Mouse (Mus musculus) small intestine, adult 2 months (tissue): ENCODE measurements around the gene Anks1. TPM values are rescaled to one million over a fixed set of nuclear protein-coding genes. Genes with fewer than 3 reads are reported as not detected.
"Not testable (repeated sequence)": the region's sequence is repeated elsewhere in the genome, so short reads cannot be mapped to it uniquely, and the experiment has no call there.

Source experiments
- H3K27ac ChIP-seq: fragments of 200-500 bp; 2 replicates; pipeline ENCODE4 v1.5.1; 2012; ENCODE audit warnings: low read depth, low read length, control low read depth, inconsistent platforms; ENCODE audit not compliant: insufficient read depth
- H3K27me3 ChIP-seq: fragments of 200-500 bp; 2 replicates; pipeline ENCODE4 v1.6.1; 2012; ENCODE audit warnings: mild to moderate bottlenecking, moderate library complexity, low read length, inconsistent platforms; ENCODE audit not compliant: control insufficient read depth, insufficient read depth
- H3K36me3 ChIP-seq: fragments of 200-500 bp; 2 replicates; pipeline ENCODE4 v1.6.1; 2012; ENCODE audit warnings: mild to moderate bottlenecking, low read length, control low read depth, inconsistent platforms; ENCODE audit not compliant: control insufficient read depth, insufficient read depth
- H3K4me1 ChIP-seq: fragments of 200-500 bp; 2 replicates; pipeline ENCODE4 v1.6.1; 2012; ENCODE audit warnings: low read length, inconsistent platforms, mixed read lengths; ENCODE audit not compliant: control insufficient read depth, insufficient read depth, insufficient read length
- H3K4me3 ChIP-seq: fragments of 200-500 bp; 2 replicates; pipeline ENCODE4 v1.5.1; 2012; ENCODE audit warnings: low read depth, mild to moderate bottlenecking, control low read depth, inconsistent platforms, low read length, moderate library complexity
- CTCF ChIP-seq: fragments of 200-500 bp; IDR thresholded peaks from 2 replicates; pipeline ENCODE4 v1.5.1; 2012; ENCODE audit warnings: low read depth, mild to moderate bottlenecking, control low read depth, inconsistent platforms, low read length, moderate library complexity, mixed read lengths; ENCODE audit not compliant: insufficient replicate concordance, insufficient read length; ENCODE audit errors: extremely low read depth
- POLR2A ChIP-seq: fragments of 200-500 bp; IDR thresholded peaks from 2 replicates; pipeline ENCODE4 v1.6.1; 2012; ENCODE audit warnings: low read depth, mild to moderate bottlenecking, control low read depth, inconsistent platforms, low read length, moderate library complexity
- WGBS: fragments of 180-500 bp; shearing (Covaris S2); methylation state at CpG from one replicate; pipeline ENCODE4 v1.1.7; 2018; 5-methylcytosine and 5-hydroxymethylcytosine counted together
- polyA plus RNA-seq: library from polyadenylated mRNA; depleted of rRNA; stranded (reverse); fragments of >200 nt; gene quantifications from 2 replicates; pipeline ENCODE4 v1.2.3, GENCODE M21; 2012

Anks1 gene
- polyA plus RNA-seq, 1 experiment: 28.2 TPM

DNA sequence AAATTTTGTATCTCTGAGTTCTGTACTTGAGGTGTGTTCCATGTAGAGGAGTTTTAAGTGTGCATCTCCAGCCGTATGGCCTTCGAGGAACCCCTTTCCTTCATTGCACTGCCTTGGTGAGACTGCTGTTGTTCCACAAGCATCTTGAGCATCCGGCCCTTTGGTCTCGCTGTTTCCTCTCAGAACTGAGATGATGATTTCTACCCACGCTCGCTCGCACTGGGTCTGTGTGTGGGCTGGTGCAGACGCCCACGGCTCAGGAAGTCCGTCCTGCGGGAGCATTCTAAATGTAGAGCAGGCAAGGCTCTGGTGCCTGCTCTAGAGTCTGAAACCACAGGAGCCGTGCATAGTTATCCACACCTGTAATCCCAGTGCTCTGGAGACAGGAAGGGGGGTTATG lies 88.1 kb downstream of the Anks1 start:
- H3K36me3 ChIP-seq: peaks cover 29% of the 10 kb centered on the region
- no peak overlapping the region for H3K27ac ChIP-seq
- H3K4me1 ChIP-seq: no peaks in the 10 kb centered on the region
- H3K27me3 ChIP-seq: no peaks in the 10 kb centered on the region
- no peak overlapping the region for H3K4me3 ChIP-seq
- TF ChIP-seq CTCF: no peak
- TF ChIP-seq POLR2A: no peak
- 82% methylated on average over 12 of the region's 12 CpGs for WGBS

DNA sequence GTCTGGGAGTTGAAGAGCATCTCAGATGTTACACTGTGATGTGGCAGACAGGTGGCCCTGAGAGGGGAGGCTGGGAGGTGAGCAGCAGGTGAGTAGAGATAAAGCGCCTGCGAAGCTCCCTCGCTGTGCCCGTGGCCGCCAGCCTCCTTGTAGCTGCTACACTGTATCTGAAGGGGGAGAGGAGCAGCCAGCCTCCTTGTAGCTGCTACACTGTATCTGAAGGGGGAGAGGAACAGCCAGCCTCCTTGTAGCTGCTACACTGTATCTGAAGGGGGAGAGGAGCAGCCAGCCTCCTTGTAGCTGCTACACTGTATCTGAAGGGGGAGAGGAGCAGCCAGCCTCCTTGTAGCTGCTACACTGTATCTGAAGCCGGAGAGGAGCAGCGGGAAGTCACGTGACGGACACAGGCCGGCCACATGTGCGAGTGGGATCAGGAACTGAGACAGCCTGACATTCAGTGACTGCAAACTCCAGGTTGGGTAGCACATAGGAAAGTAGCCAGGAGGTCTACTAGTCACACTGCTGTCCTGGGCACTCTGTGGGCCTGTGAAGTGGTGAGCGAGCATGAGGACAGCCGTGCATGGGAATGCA lies 90.7 kb downstream of the Anks1 start:
- not testable (repeated sequence) for H3K4me1 ChIP-seq, H3K27ac ChIP-seq, H3K27me3 ChIP-seq, H3K4me3 ChIP-seq
- WGBS: 92% methylated on average over 13 of the region's 13 CpGs
- H3K36me3 ChIP-seq: peaks cover 24% of the 10 kb centered on the region

DNA sequence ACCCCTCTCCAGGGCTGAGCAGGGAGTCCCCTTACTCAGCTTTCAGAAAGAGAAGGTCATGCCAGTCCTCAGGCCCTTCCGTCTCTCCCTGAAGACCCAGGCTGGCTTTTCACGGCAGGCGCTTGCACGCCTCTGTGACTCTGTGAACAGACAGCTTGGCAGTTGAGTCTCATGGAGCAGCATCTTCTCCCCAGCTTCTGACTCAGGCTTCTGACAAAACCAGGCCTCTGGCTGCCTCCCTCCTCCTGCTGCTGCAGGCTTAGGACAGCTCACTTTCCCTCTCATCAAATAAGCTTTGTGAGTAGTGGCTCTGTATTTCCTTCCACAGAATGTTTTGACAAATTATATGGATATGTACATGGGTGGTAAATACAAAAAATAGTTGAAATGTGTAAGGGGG lies 91.3 kb downstream of the Anks1 start:
- no peaks in the 10 kb centered on the region for H3K27me3 ChIP-seq
- no peaks in the 10 kb centered on the region for H3K4me1 ChIP-seq
- no peak overlapping the region for H3K4me3 ChIP-seq
- TF ChIP-seq CTCF (no peak), POLR2A (no peak)
- 96% methylated on average over 4 of the region's 4 CpGs for WGBS
- H3K36me3 ChIP-seq: peaks cover 25% of the 10 kb centered on the region
- no peak overlapping the region for H3K27ac ChIP-seq

DNA sequence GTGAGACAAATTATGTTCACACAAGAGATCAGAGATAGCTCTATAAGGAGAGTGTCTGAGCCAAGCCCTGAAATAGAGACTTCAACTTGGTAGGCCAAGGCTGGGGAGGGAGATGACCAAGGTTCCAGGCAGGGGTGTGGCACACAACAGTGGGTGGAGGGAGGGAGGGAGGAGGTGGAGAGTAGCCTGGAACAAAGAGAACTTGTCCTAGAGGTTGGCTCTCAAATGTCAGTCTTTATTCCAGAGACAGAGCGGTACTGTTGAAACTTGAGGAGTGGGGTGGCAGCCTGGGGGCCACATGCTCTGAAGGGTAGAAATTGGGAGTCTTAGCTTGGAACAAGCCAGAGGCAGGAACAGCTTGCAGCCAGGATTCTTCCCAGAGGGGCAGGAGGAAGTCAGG lies 91.7 kb downstream of the Anks1 start:
- Histone ChIP-seq H3K36me3 (peaks cover 25% of the 10 kb centered on the region), H3K27me3 (no peaks in the 10 kb centered on the region)

DNA sequence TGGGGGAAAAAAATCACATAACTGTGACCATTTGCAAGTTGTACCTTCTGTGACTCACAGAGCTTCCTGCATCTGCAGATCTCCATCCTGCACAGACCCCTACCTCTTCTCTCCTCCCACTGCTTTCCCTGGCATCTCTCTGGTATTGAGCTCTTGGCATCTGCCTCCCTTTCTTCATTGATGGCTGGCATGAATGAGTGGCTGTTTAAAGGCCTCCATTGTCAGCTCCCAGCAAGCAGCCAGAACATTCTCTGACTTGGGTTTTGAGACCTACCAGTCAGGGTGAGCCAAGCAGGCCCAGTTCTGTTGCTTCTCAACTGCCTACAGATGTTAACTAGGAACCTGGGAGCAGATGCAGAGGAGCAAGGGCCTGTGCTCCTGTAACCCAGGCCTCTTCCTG lies 96.3 kb downstream of the Anks1 start:
- TF ChIP-seq CTCF (no peak), POLR2A (no peak)
- no peaks in the 10 kb centered on the region for H3K27me3 ChIP-seq
- peaks cover 6% of the 10 kb centered on the region for H3K4me1 ChIP-seq
- H3K36me3 ChIP-seq: peaks cover 18% of the 10 kb centered on the region
- H3K4me3 ChIP-seq: no peak overlapping the region
- no peak overlapping the region for H3K27ac ChIP-seq

More for the DNA sequence above, 91.7 kb downstream of the Anks1 start:
- 95% methylated on average over 1 of the region's 1 CpGs for WGBS
- H3K27ac ChIP-seq: no peak overlapping the region
- H3K4me3 ChIP-seq: no peak overlapping the region
- TF ChIP-seq CTCF (no peak), POLR2A (no peak)
- no peaks in the 10 kb centered on the region for H3K4me1 ChIP-seq

DNA sequence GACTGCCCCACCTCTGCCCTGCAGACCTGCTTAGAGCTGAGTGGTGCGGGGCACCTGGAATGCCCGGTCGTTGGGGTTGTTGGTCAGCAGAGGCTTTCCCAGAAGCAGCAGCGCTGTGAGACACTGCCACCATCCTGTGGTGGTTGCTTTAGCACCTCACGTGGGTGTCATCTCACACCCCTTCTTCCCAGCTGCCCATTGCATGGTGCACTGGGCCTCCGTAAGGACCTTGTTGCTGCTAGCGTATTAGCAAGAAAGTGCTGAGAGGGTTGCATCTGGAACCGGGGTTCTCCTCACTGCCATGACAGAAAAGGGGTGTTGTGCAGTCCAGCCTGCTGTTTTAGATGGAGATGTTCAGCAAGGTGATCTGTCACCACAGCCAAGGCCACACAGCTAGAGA lies 97.1 kb downstream of the Anks1 start:
- TF ChIP-seq CTCF (no peak), POLR2A (no peak)
- no peak overlapping the region for H3K4me3 ChIP-seq
- peak overlapping the region; percentile 29; the same call in 1 of the 2 replicates for H3K27ac ChIP-seq
- H3K27me3 ChIP-seq: no peaks in the 10 kb centered on the region
- H3K4me1 ChIP-seq: peaks cover 6% of the 10 kb centered on the region
- WGBS: 75% methylated on average over 8 of the region's 8 CpGs
- peaks cover 18% of the 10 kb centered on the region for H3K36me3 ChIP-seq

DNA sequence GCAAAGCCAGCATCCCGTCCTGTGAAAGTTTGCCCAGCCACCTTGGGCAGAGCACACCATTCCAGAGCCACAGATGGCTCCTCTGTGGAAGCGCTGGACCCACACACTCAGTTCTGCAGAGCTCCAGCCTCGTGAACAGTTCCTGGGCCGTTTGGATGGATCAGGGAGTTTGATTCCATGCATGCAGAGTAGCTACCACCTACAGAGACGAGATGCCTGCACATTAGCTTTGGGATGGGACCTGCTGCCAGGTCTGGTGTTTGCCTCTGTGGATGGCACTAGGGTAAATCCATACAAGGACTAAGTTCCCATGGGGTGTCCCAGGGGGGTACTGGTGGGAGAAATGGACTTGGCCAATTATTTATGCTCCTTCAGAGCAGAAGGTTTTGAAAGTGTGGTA lies 97.5 kb downstream of the Anks1 start:
- H3K4me1 ChIP-seq: peaks cover 6% of the 10 kb centered on the region
- H3K27ac ChIP-seq: peak overlapping the region; percentile 29; the same call in 1 of the 2 replicates
- TF ChIP-seq POLR2A: no peak
- no peak for TF ChIP-seq CTCF
- no peaks in the 10 kb centered on the region for H3K27me3 ChIP-seq
- no peak overlapping the region for H3K4me3 ChIP-seq
- WGBS: 73% methylated on average over 5 of the region's 5 CpGs
- peaks cover 14% of the 10 kb centered on the region for H3K36me3 ChIP-seq
